Mouse (Mus musculus) cerebellum, adult 2 months (tissue): ENCODE measurements around the gene Vps52.

ENCODE experiments used
- CTCF ChIP-seq: fragments of 200-500 bp; IDR thresholded peaks from 2 replicates; pipeline ENCODE4 v1.5.1; 2011; ENCODE audit warnings: low read depth, mild to moderate bottlenecking, control low read depth, low read length, moderate library complexity, borderline replicate concordance; ENCODE audit not compliant: insufficient read depth
- POLR2A ChIP-seq: fragments of 200-500 bp; IDR thresholded peaks from 2 replicates; pipeline ENCODE4 v1.6.1; 2011; ENCODE audit warnings: low read length, control low read depth, borderline replicate concordance; ENCODE audit not compliant: insufficient read depth

GRCm38 (mm10) chr17:33911813-33912414 is 43.7 kb upstream of the Vps52 start:
- no peak for TF ChIP-seq CTCF
- no peak for TF ChIP-seq POLR2A
